Mouse (Mus musculus): ENCODE measurements at regions not wholly inside any gene's neighbourhood (a gene's known extent, or its start where the extent isn't known, plus 50 kb on each side); places are given as distances from the start of the nearest gene placed in this dataset.

DNA sequence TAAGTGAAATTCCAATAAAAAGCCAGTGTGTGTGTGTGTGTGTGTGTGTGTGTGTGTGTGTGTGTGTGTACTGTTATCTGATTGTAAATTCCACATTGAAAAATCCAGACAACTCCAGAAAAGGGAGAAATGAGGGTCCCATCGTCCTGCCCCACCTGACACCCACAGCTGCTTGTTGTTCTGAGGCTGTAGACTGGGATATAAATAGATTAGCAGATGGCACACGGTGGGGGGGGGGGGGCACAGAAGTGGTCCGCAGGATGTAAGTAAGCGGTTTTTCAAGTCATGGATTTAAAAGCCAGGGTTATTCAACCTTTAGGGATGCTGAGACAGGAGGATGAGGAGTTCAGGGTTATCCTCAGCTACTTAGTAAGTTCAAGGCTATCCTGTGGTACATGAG, 138.7 kb downstream of the Cdc5l start:
- H3K4me1 ChIP-seq (ENCODE audit: control insufficient read depth, insufficient read depth, low read length) = no peaks in the 10 kb centered on the region
- no peak overlapping the region for H3K4me3 ChIP-seq (replicated peaks; ENCODE audit: extremely low read depth, low read depth, low read length)
- DNase-seq = no peak
- TF ChIP-seq POLR2A (IDR thresholded peaks at IDR 0.05; ENCODE audit: borderline replicate concordance, extremely low read depth, low read depth, low read length) = no peak
- no peak for TF ChIP-seq CTCF (IDR thresholded peaks at IDR 0.05; ENCODE audit: insufficient read depth, low read length)
- WGBS = 53% methylated on average over 4 of the region's 4 CpGs

DNA sequence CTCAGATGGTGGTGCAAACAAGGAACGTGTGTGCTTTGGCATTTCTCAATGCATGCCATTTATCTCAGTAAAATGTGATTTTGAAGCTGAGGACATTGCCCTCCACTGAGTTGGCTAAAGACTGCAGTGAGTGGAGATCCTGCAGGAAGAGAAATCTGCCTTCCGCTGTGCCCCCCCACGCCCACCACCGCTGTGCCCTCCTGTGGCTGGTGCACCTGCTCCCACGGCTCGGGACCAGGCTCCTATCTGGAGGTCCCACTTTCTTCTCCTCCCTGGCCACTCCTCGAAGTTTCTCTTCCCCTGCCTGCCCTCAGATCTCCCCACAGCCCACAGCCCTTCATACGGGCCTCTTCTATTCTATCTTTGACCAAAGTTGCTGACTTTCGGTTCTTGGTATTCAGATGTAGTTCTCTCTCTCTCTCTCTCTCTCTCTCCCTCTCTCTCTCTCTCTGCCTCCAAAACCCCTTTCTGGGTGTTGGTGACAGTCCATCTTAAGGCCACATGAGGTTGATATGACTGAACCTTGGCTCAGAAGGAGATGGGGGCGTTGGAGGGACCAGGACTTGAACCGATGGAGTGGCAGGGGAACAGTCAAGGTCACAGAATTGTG, 139.2 kb downstream of the Cdc5l start:
- TF ChIP-seq POLR2A (IDR thresholded peaks at IDR 0.05; ENCODE audit: borderline replicate concordance, extremely low read depth, low read depth, low read length) (no peak), CTCF (IDR thresholded peaks at IDR 0.05; ENCODE audit: insufficient read depth, low read length) (no peak)
- H3K4me3 ChIP-seq (replicated peaks; ENCODE audit: extremely low read depth, low read depth, low read length) = no peak overlapping the region
- no peaks in the 10 kb centered on the region for H3K4me1 ChIP-seq (ENCODE audit: control insufficient read depth, insufficient read depth, low read length)
- DNase-seq = no peak
- 73% methylated on average over 11 of the region's 11 CpGs for WGBS

DNA sequence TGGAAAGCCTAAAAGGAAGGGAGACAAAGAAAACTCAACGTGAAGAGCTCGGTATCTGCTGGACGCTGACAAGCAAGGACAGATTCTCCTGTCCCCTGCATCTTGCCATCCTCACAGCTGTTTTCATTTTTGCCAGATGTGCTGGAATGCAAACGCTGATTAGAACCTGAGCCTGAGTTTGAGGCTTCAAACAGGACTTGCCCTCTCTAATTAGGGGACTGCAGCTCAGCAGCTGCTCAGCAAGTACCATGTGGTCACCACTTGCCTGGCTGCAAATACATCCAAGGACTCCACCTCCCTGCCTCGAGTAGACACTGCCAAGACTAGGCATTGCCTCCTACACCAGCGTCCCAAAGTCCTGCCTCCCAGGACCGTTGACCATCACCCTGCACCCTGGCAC, 140.7 kb downstream of the Cdc5l start:
- Histone ChIP-seq H3K4me3 (replicated peaks; ENCODE audit: extremely low read depth, low read depth, low read length) (no peak overlapping the region), H3K4me1 (ENCODE audit: control insufficient read depth, insufficient read depth, low read length) (no peaks in the 10 kb centered on the region)
- TF ChIP-seq CTCF (IDR thresholded peaks at IDR 0.05; ENCODE audit: insufficient read depth, low read length) = no peak
- no peak for TF ChIP-seq POLR2A (IDR thresholded peaks at IDR 0.05; ENCODE audit: borderline replicate concordance, extremely low read depth, low read depth, low read length)
- DNase-seq = no peak
- WGBS = 79% methylated on average over 7 of the region's 7 CpGs

DNA sequence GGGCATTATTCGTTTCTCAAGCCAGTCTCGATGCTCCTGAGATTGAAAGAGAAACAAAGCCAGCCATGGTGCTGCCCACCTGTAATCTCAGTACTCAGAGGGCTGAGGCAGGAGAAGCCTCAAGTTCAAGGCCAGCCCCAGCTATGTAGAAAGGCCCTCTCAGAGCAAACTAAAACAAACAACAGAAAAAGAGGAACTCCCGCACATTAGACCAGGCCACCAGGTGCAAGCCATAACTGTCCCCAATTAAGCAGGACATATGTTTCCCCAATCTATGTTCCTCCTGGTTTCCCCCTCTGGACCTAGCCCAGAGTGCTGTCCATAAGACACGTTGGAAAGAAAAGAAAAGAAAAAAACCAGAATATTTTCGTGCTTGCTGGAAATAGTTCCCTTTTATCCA, 142.5 kb downstream of the Cdc5l start:
- WGBS = 75% methylated on average over 5 of the region's 5 CpGs
- no peak for DNase-seq
- Histone ChIP-seq H3K4me3 (replicated peaks; ENCODE audit: extremely low read depth, low read depth, low read length) (no peak overlapping the region), H3K4me1 (ENCODE audit: control insufficient read depth, insufficient read depth, low read length) (no peaks in the 10 kb centered on the region)
- TF ChIP-seq POLR2A (IDR thresholded peaks at IDR 0.05; ENCODE audit: borderline replicate concordance, extremely low read depth, low read depth, low read length) = no peak
- TF ChIP-seq CTCF (IDR thresholded peaks at IDR 0.05; ENCODE audit: insufficient read depth, low read length) = no peak

DNA sequence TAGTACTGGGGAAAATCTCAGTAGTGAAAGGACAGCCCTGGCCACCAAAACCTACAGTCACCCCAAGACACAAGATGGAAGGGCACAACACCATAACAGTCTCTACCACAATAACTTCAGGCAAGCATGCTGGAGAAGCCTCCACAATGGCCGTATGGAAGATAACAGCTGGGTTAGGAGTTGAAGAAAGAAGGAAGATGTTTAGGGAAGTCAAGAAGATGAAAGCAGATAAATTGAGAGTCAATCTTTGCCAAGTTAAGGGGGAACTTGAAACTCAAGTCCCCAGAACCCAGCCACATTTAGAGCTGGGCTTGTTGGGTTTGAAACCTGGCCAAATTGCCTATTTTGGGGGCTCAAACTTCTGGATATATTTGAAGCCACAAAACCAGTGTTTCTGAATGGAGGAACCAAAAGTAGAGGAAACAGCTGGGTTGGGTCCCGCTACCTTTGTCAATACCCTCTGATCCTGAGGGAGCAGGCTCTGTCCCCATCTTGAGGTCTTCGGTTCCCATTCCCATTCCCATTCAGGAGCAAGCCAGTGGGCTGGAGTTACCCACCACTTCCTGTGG, 147.8 kb downstream of the Cdc5l start:
- no peak for DNase-seq
- 79% methylated on average over 3 of the region's 3 CpGs for WGBS
- Histone ChIP-seq H3K4me1 (ENCODE audit: control insufficient read depth, insufficient read depth, low read length) (no peaks in the 10 kb centered on the region), H3K4me3 (replicated peaks; ENCODE audit: extremely low read depth, low read depth, low read length) (no peak overlapping the region)
- no peak for TF ChIP-seq POLR2A (IDR thresholded peaks at IDR 0.05; ENCODE audit: borderline replicate concordance, extremely low read depth, low read depth, low read length)
- TF ChIP-seq CTCF (IDR thresholded peaks at IDR 0.05; ENCODE audit: insufficient read depth, low read length) = no peak

DNA sequence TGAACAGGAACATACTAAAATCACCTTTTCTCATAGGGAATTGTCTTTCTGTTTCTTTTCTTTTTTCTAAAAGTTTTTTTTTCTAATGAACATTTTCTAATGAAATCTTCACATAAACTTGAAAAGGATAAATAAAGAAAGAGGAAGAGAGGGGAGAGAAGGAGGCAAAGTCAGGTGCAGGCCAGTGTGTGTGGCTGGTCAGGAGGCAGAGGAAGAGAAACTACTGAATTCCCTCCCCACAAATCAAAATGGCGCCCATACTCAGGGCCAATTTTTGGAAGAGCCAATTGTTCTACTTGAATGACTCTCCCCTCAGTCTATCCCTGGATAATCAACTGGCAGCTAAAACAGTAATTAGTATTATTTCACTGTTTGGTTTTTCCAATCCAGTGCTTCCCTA, 152.0 kb downstream of the Cdc5l start:
- no peak for DNase-seq
- Histone ChIP-seq H3K4me1 (ENCODE audit: control insufficient read depth, insufficient read depth, low read length) (no peaks in the 10 kb centered on the region), H3K4me3 (replicated peaks; ENCODE audit: extremely low read depth, low read depth, low read length) (no peak overlapping the region)
- WGBS = 94% methylated on average over 1 of the region's 1 CpGs
- no peak for TF ChIP-seq POLR2A (IDR thresholded peaks at IDR 0.05; ENCODE audit: borderline replicate concordance, extremely low read depth, low read depth, low read length)
- no peak for TF ChIP-seq CTCF (IDR thresholded peaks at IDR 0.05; ENCODE audit: insufficient read depth, low read length)

DNA sequence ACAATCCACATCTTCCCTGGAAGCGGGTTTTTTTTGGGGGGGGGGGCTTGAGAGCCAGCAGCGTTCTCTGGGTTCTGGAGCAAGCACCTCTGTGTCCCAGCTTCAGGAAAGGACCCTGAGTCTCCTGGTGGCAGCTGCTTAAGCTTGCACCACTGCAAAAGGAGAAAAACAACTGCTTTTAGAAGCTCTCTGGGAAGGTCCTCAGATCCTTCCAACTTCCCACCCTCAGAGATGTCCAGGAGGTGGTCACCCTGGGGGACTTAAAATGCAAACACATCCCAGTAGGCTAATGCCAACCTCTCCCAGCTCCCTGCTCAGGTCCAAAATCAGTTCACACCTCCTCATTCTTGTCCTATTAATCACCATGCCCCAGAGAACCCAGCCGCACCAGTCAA, 153.7 kb downstream of the Cdc5l start:
- TF ChIP-seq POLR2A (IDR thresholded peaks at IDR 0.05; ENCODE audit: borderline replicate concordance, extremely low read depth, low read depth, low read length) = no peak
- TF ChIP-seq CTCF (IDR thresholded peaks at IDR 0.05; ENCODE audit: insufficient read depth, low read length) = no peak
- DNase-seq = no peak
- H3K4me3 ChIP-seq (replicated peaks; ENCODE audit: extremely low read depth, low read depth, low read length) = no peak overlapping the region
- 15% methylated on average over 3 of the region's 3 CpGs for WGBS
- no peaks in the 10 kb centered on the region for H3K4me1 ChIP-seq (ENCODE audit: control insufficient read depth, insufficient read depth, low read length)

DNA sequence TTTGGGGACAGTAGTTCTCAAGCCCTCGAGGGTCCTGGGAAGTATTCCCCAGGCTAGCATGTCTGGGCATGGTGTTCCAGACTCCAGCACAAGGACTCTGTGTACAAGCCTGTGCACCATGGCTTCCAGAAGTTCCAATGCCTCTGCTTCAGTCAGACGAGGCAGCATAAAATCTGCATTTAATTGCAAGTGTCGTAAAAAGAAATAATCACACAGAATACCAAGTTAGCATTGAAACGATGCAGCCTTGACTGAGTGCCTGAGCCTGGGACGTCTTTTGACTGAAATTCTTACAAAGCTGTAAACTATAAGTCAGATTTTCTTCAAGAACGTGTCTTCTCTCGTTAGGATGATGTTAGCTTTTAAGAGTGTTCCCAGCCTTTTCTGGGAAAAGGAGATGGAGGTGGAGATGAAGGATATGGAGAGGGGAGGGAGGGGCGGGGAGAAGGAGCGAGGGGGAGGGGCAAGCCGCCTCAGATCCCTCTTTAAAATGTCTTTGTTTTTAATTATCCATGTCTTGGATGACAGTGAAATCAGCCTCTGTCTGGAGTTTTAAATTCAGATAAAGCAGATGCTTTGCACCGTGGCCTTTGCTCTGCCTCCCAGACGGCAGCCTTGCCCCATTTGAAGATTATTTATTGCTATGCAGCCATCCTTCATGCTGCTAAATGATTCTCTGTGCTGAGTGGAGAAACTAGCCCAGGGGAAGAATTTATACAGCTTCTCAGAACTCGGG, 154.3 kb downstream of the Cdc5l start:
- H3K4me3 ChIP-seq (replicated peaks; ENCODE audit: extremely low read depth, low read depth, low read length) = no peak overlapping the region
- 34% methylated on average over 13 of the region's 13 CpGs for WGBS
- TF ChIP-seq POLR2A (IDR thresholded peaks at IDR 0.05; ENCODE audit: borderline replicate concordance, extremely low read depth, low read depth, low read length) (no peak), CTCF (IDR thresholded peaks at IDR 0.05; ENCODE audit: insufficient read depth, low read length) (no peak)
- H3K4me1 ChIP-seq (ENCODE audit: control insufficient read depth, insufficient read depth, low read length) = no peaks in the 10 kb centered on the region
- no peak for DNase-seq

DNA sequence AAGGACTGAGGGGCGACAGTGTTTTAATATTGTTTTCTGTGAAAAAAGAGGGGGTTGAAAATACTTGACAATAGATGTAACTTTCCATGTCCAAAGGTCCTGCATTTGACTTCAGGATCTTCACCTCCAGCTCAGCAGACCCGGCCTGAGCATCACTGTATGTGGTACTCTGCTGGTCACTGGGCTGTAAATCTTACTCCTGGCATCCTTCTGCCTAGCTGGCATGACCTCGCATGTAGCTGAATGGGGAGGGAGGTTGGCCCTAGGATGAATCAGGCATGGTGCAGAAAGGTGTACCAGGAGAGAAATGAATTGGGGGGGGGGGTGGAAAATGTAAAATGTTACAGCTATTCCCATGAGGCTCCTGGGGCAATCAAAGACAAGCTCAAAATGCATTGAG, 156.0 kb downstream of the Cdc5l start:
- H3K4me3 ChIP-seq (replicated peaks; ENCODE audit: extremely low read depth, low read depth, low read length) = no peak overlapping the region
- H3K4me1 ChIP-seq (ENCODE audit: control insufficient read depth, insufficient read depth, low read length) = no peaks in the 10 kb centered on the region
- WGBS = 79% methylated on average over 3 of the region's 3 CpGs
- TF ChIP-seq POLR2A (IDR thresholded peaks at IDR 0.05; ENCODE audit: borderline replicate concordance, extremely low read depth, low read depth, low read length) (no peak), CTCF (IDR thresholded peaks at IDR 0.05; ENCODE audit: insufficient read depth, low read length) (no peak)
- no peak for DNase-seq
